Mouse (Mus musculus) large intestine, adult 2 months (tissue): Measurements from ENCODE around the gene Mmp9. TPM values are rescaled to one million over a fixed set of nuclear protein-coding genes. Genes with fewer than 3 reads are reported as not detected.

Experiments
- DNase-seq: peaks from one replicate; pipeline ENCODE4 v3.0.0-alpha.2; 2012; ENCODE audit warnings: low read depth, low spot score
- WGBS: fragments of 180-500 bp; shearing (Covaris S2); methylation state at CpG from one replicate; pipeline ENCODE4 v1.1.7; 2018; 5-methylcytosine and 5-hydroxymethylcytosine counted together
- polyA plus RNA-seq: library from polyadenylated mRNA; depleted of rRNA; stranded (reverse); fragments of >200 nt; gene quantifications from 2 replicates; pipeline ENCODE4 v1.2.3, GENCODE M21; 2012

Mmp9 gene
- polyA plus RNA-seq, 1 experiment, result 6.9 TPM

- 46% methylated on average over 5 of the region's 5 CpGs for WGBS
These were observed 32.1 kb downstream of the Mmp9 start for GRCm38 (mm10) chr2:164972646-164973045.

DNA sequence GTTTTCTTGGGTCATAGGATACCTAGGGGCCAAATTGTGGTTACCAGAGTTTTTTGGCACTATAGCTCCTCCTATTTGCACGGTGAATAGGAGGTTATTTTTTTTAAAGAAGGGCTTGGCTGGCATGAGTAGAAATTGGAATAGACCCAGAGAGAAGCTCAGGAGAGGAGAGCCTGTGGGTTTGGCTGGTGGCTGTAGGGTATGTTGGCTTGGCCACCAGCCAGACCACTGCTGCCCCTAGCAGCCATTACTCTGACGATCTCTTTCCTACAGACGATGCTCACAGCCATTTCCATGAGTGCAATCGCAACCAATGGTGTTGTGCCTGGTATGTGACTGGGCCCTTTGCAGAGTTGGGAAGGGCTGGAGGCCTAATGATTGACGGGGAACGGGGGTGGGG is 35.0 kb downstream of the Mmp9 start:
- WGBS, result 86% methylated on average over 6 of the region's 6 CpGs
- DNase-seq, result no peak

More at GRCm38 (mm10) chr2:164972646-164973045, 32.1 kb downstream of the Mmp9 start:
- no peak for DNase-seq

DNA sequence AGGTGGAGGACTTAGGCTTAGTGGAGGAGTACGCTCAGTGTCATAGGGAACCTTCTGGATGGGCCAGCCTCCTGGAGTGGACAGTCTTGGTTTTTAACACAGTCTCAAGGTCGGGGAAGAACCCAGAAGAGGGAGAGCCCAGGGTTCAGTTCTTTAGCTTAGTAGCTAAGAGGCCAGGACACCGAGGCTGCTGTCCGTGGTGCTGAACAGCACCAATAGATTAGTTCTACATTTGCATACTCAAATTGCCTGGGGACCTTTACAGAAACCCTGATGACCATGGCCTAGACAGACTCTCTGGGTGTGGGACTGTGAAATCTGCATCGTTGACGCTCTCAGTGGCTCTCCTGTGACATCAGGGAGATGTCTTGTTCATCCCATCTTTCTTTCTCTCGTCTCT is 39.2 kb downstream of the Mmp9 start:
- 23% methylated on average over 7 of the region's 7 CpGs for WGBS
- DNase-seq, result no peak

DNA sequence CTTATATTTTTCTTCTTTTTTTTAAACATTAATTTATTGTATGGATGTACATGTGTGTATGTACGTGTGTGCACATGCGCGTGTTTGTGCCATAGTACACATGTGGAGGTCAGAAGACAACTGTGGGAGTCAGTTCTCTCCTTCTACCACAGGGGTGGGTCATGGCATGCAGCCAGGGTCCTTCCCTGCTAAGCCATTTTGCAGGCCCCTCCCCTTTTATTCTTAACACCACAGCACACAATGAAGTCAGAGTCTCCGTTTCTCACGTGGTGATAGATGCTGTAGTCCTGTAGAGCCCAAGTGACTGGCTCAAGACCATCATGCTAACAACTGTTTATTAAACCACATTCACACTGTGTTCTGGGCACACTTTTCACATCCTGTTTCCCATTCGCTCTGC is 45.4 kb downstream of the Mmp9 start:
- 77% methylated on average over 6 of the region's 6 CpGs for WGBS
- no peak for DNase-seq

DNA sequence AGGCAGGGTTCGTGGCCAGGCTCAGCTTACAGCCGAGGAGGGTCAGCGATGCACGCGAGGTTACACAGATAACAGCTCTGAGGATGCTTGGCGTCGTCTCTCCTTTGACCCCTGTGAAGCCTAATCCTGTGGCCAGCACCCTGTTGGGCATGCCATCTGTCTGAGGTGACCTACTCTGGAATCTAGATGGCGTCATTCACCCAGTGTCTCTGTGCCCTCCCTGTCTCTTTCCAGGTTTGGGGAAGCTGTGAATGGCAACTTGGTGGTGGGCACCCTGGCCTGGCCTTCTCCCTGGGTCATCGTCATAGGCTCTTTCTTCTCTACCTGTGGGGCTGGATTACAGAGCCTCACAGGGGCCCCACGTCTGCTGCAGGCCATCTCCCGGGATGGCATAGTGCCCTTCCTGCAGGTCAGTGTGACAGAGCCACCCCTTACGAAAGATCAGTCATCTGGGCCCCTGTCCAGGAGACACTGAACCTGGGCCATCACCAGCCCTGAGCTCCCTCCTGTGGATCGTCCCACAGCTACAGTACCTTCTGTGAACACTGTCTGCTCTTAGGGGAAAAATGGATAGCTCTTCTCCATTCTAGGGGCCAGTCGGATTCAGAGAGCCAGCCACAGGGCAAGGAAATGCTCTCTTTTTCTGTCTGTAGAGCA is 45.9 kb downstream of the Mmp9 start:
- DNase-seq, result no peak
- WGBS, result 74% methylated on average over 14 of the region's 14 CpGs

DNA sequence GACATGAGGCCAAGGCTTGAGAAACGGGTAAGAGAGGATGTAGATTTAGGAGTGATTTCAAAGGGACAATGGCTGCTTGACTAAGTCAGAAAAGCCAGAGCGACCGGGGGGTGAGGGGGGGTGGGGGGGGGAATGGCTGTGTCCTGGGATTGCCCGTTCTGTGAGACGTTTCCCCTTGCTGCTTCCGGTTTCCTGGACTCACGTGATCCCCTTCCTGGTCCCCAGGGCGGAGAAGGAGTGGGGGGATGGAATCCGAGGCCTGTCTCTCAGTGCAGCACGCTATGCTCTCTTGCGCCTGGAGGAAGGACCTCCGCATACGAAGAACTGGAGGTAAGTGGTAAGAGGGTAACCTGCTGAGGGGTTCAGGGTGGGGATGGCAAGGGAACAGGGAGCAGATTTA is 48.2 kb downstream of the Mmp9 start:
- no peak for DNase-seq

DNA sequence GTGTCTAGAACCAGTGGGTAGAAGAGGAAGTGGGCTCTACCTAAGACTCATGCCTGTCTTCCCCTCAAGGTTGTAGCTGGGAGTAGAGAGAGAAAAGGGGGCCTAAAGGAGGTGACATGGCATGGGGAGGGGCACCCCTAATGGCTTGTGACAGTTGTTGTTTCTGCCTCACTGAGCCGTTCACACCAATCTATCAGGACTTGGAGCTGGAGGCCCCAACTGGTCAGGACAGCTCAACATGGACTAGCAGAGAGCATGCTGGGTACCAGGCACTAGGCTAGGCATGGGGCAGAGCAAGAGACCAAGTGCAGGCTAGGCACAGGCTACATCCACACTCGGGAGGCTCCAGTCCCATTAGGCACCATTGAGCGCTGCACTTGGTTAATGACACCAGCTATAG is 50.5 kb downstream of the Mmp9 start:
- no peak for DNase-seq
- 77% methylated on average over 3 of the region's 3 CpGs for WGBS

More for the DNA sequence above, 48.2 kb downstream of the Mmp9 start:
- WGBS, result 61% methylated on average over 13 of the region's 13 CpGs

- DNase-seq, result no peak
- WGBS, result 15% methylated on average over 10 of the region's 10 CpGs
These were observed 51.2 kb downstream of the Mmp9 start for GRCm38 (mm10) chr2:164991808-164992207.

DNA sequence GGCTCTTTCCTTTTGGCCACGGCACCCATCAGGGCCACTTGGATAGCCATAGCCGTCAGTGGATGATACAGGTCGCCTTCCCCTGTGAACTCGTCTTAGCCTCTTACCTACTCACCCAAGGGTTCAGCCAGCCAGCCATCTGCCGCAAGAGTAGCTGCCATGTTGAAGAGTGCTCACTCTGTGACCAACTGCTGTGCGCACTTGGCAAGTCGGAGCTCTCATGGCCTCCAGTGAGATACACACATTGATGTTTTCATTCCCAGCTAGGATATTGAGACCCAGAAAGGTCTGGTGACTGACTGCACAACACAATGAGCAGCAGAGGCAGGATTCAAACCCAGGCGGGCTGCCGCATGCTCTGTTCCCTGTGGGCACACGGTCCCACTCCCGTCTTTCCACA is 53.6 kb downstream of the Mmp9 start:
- DNase-seq, result no peak
- WGBS, result 88% methylated on average over 11 of the region's 11 CpGs

- 63% methylated on average over 21 of the region's 21 CpGs for WGBS
- no peak for DNase-seq
These were observed 54.3 kb downstream of the Mmp9 start for GRCm38 (mm10) chr2:164994659-164995428.

DNA sequence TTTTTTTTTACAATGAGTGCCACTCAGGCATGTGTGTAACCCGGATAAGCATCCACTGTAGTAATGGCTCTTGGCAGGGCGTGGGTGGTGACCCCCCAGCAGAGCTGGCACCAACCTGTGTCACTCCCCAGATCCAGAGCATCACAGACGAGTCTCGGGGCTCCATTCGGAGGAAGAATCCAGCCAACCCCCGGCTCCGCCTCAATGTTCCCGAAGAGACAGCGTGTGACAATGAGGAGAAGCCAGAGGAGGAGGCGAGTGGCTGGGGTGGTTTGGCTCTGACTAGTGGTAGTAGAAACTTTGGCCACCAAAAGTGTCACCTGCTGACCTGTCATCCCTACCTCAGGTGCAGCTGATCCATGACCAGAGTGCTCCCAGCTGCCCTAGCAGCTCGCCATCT is 55.4 kb downstream of the Mmp9 start:
- no peak for DNase-seq

GRCm38 (mm10) chr2:164996848-164997720 is 56.5 kb downstream of the Mmp9 start:
- 14% methylated on average over 49 of the region's 49 CpGs for WGBS
- no peak for DNase-seq

More for the DNA sequence above, 55.4 kb downstream of the Mmp9 start:
- WGBS, result 80% methylated on average over 11 of the region's 11 CpGs

GRCm38 (mm10) chr2:164997721-164998428 is 57.3 kb downstream of the Mmp9 start:
- 1% methylated on average over 52 of the region's 52 CpGs for WGBS
- no peak for DNase-seq

DNA sequence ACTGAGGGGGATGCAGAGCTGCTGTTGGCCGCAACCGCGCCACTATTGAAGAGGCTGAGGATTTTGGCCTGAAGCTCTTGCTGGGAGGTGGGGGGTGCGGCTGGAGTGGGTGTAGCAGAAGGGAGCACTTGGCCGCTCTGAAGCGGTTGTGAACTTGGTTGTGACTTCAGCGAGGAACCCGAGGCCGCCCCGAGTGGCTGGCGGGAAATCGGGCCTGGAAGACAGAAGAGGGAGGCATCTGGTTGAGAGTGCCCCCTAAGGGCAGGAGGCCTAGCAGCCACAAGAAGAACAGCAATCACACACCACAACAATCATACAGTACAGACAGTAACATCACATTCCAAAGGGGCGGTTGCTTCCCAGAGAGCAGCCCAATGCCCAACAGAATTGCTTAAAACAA is 61.4 kb downstream of the Mmp9 start:
- DNase-seq, result no peak
- WGBS, result 91% methylated on average over 13 of the region's 13 CpGs

DNA sequence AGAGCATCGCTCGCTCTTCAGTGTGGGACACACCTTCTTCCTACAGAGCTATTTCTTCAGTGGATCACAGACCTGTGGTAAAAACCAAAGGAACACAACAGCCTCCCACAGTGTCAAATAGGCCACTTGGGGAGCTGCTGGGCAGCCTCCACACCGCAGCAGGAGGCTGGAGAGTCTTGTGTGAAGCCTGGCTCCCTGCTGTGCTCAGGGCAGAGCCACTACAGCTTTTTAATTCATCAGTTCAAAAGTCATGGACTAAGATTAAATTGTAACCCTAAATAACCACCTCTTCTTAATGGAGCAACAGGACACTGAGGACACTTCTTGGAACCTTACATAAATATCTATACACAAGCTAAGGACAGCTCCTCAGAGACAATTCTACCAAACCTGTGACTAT is 62.5 kb downstream of the Mmp9 start:
- 93% methylated on average over 3 of the region's 3 CpGs for WGBS
- no peak for DNase-seq

GRCm38 (mm10) chr2:165004237-165004636 is 63.7 kb downstream of the Mmp9 start:
- 90% methylated on average over 10 of the region's 10 CpGs for WGBS
- no peak for DNase-seq
